Mouse (Mus musculus): ENCODE data around the gene Csrp1. TPM values are rescaled to one million over a fixed set of nuclear protein-coding genes. Genes with fewer than 3 reads are reported as not detected.

Gene Csrp1
- total RNA-seq, 2 experiments from 2014 or later, result 211 to 220 TPM

DNA sequence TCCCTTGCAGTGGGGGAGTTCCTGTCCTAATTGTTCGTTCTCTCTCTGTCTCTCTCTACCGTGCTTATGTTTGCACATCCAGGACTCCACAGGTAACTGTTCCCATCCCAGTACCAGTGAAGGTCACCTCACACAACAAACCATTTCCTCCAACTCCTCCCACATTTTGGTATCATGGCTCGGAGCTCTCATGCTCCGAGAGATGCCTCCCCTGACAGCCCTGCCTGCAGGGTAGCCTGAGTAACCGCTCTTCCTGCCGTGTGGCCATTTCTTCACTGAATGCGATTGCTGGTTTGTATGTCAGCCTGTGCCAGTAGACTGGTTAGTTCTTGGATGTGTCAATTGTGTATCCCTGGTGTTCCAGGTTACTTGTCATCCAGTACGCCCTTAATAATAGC lies 51.7 kb downstream of the Csrp1 start:
- no peak for DNase-seq

- no peak for DNase-seq
Observed at GRCm38 (mm10) chr1:135776596-135776995, 56.7 kb downstream of the Csrp1 start.

- no peak for DNase-seq
Observed at GRCm38 (mm10) chr1:135777046-135777445, 57.2 kb downstream of the Csrp1 start.

DNA sequence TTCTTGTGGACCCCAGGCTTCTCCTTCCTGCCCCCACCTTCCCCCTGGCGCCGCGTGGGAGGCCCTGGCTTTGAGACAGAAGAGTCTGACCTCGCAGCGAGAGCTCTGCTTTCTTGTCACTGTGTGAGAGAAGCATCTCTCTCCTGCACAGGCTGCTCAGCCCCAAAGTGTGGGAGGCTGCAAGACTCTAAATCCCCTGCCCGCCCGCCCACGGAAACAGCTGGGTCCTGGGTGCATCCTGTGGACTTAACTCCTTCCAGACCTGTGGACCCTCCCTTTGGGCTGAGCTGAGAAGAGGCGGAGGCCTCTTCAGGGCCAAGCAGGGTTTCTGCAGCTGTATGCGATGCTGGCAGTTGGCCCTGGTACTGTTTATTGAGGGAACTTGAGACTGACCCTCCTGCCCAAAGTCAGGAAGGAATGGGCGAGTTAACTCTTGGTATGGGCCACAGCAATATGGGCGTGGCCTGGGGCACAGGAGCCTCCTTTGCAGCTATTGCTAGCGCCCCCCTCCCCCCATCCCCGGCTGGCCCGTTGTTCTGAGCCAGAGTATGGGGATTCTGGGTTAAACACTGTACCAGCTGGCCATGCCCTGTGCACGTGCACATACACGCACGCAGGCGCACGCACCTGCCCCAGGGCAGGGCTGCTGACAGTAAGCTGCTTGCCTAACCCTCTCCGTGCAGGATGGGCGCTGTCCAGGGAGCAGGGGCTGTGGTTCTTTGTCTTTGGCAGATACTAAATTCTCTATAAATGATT lies 59.1 kb downstream of the Csrp1 start, which contains the start of gene Tnni1:
Gene Tnni1 (plus strand): TSS at position 655 of the 756 bp plus-strand sequence.
- DNase-seq, result no peak

- DNase-seq, result no peak
Observed at GRCm38 (mm10) chr1:135780649-135781048, 60.8 kb downstream of the Csrp1 start.

DNA sequence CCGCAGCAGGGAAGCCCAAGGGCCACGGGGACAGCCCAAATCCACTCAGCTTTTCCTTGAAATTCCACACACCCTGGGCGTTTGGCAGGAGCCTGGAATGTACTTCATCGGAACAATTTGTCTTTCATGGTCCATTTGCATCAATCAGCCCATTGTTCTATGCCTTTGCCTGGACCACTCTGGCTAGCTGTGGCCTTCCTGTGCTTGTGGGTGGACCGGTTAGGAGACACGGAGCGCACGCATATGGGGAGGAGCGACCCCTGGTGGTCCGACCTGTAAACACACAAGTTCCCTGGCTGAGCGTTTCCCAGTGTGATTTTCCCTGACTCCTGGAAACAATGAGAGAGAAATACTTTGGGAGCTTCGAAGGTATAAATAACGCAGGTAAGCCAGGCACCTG lies 61.4 kb downstream of the Csrp1 start:
- peak; percentile 70 to 75 for DNase-seq

- peak in 1 of 2 experiments; percentile 16 for DNase-seq
Observed at GRCm38 (mm10) chr1:135782816-135783215, 63.0 kb downstream of the Csrp1 start.

GRCm38 (mm10) chr1:135787799-135788198 lies 67.9 kb downstream of the Csrp1 start:
- peak; percentile 45 to 56 for DNase-seq

DNA sequence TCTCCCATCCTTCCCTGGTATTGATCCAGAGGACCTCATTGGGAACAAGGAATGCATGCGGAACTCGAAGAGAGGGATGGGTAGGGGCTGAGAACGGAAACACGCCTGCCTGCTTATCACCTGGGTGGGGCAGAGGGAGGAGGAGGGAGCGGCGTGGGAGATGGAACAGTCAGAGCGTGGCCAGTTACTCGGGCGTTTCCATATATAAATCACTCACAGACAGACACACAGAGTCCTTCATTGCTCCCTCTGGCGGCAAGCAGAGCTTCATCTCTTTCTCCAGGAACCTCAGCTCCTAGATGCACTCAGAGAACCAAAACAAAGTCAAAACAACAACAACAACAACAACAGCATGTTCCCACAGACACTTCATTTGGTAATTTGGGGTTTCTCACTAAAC lies 68.8 kb downstream of the Csrp1 start:
- DNase-seq, result no peak

DNA sequence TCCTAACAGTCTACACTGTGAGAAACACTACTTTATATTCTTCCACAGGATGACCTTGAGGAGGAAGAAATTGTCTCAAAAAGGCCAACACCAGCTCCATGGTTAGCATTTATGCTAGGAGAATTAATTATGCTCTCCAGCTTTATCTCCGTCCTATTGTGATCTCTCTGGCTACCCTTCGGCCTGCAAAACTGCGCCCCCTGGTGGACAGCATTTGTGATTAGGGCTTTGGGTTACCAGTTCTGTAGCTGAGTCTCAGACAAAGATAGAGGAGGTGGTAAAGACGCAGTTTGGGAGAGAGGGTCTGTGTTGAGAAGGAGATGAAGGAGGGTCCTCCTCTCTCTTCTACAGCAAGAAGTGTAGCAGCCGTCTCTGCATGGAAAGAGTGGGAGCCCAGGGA lies 70.0 kb downstream of the Csrp1 start:
- DNase-seq, result peak; percentile 44 to 57

- DNase-seq, result no peak
Observed at GRCm38 (mm10) chr1:135792143-135792939, 72.5 kb downstream of the Csrp1 start.

DNA sequence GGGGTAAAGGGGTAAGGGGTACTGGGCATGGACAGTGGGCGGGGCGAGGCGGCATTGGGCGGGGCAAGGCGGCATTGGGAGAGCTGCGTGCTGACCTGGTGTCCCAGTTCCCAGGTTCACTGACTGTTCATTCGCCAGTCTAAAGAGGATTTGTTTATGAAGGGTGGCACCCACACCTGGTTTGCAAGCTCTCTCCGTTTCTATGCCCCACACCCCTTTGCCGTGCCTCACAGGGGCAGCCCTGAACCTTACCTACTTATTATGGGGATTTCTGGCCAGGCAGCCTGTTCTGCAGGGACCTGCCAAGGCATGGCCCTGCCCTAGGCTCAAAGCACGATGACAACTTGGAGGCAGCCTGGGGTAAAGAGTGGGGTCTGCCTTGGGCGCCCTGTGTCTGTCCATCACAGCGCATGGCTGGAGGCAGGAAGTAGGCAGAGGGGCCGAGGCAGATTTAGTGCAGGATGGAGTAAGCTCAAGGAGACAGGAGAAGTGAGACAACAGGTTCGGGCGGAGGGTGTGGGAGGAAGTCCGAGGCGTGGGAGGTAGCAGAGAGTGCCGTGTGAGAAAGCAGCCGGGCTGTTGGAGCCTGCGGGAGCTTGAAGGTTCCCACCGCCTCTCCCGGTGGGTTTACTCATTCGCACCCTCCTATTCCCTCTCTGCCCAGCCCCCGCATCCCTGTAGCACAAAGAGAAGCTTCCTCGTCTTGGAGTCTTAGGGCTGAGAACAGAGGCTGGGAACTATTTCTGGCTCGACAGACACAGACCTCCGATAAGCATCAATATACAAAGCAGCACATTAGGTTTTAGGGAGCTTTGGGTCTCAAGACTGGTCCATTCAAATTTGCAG lies 73.7 kb downstream of the Csrp1 start:
- no peak for DNase-seq

DNA sequence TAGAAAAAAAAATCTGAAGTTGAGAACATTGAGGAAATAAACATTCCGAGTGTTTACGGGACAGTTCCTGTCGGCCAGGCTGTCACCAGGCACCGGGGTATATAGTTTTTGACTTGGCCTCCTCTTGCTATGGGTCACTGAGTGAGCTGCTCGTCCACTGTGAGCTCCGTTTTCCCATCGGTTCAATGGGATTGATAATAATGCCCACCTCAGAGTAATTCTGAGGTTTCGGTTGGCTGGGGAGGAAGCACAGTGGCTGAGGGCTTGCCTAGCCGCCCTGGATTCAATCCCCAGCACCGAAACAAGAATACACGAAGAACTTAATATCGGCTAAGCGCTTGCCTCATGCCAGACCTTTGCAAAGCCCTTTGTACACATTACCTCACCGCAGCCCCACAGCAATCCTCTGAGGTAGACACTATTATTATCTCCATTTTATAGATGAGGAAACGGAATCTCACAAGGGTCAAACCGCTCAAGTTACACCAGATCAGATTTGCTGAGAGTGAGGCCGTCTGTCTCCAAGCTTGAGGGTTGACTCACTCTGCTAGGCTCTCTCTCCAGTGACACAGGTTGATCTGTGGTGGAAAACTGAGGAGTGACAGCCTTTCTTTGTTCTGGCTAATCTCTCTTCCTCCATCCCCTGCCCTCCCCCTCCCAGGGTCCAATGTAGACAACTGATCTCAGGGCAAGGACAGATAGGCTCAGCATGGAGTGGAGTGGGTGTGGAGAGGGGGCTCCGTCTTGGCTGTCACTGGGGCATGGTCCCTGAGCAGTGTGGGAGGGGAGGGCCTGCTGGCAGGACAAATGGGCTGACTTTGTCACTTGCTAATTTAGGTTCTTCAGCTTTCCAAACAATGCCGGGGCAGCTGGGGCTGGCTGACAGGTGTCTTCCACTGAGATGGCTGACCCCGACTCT lies 74.6 kb downstream of the Csrp1 start:
- no peak for DNase-seq

DNA sequence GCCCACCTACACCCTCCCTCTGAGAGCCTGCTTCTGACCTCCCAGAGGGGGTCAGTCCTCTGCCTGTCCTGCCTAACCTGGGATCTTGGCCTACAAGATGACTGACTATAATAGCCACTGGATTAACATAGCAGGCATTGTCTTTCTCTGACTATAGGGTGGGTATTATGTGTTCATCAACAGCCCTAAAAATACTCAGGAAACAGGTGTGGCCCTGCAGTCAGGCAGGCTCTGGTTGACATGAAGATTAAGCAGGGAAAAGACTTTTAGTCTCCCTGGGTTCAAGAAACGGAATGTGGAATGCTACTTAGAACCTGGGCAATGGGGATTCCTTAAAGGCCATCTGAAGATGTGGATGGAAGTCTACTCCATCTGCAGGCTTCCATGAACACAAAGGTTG lies 78.6 kb downstream of the Csrp1 start:
- no peak for DNase-seq

DNA sequence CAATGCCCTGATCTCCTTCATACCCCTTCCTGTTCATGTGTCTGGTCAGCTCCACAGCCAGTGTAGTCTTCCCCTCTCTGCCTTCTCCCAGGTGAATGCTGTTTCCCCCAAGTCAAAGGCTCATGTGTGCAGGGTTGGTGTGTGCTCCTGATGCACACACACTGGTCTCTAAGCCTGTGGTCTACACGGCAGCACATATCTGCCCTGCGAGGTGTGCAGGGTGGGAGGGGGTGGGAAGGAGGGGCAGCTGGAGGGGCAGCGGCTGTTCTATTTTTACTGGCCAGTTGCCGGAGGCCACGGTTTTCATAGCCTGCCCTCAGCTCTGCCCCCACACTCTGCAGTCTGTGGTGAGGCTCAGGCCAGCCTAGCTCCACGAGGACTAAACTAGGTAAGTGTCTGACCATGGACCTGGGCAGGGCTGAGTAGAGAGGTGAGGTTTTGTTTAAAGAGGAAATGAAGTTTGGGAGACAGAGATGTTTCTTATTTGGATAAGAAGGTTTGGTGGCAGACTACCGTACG lies 79.3 kb downstream of the Csrp1 start:
- DNase-seq, result no peak

DNA sequence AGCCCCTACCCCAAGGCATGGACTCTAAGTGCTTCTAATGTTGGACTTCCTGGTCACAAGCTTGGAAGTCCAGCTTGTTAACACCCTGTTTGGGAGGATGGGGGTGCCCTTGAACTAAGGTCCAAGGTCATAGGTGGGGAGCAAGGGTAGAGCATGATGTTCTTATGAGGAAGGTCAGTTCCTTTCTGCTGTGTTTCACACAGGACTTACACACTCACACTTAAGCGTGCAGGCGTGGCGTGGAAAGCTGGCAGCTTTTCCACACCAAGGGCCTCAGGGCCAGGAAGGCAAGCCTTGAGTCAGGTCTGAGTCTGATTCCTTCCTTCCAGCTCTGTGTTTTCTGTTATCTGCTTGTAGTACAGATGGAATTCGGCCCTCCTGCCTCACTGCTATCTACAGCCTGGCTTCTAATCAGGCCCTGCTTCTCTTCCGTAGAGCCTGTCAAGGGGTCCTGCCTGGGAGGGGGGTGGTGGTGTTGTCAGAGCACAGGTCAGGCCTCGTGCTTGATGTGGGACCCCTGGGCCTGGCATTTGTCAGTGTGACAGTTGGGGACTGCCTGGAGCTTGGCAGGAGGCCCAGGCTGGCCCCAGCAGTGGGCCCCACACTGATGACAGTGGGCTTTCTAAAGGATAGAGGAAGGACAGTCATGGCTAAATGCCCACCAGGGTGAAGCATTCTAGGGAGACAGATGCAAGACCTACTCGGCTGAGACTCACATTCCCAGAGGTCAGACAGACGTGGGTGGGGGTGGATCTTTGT lies 80.5 kb downstream of the Csrp1 start:
- DNase-seq, result no peak
